Mouse (Mus musculus) left cerebral cortex, adult 8-10 months (tissue): Measurements from ENCODE around the gene Rmdn2. TPM values are rescaled to one million over a fixed set of nuclear protein-coding genes. Genes with fewer than 3 reads are reported as not detected.
A peak's percentile ranks its signal among the peaks of the same experiment; 100 is the strongest.

Experiments
- DNase-seq, 2 experiments: peaks; one replicate each; pipeline ENCODE4 v3.0.0; 2022; ENCODE audit warnings: low spot score in 2 of 2
- total RNA-seq, 4 experiments: library from RNA; stranded (reverse); gene quantifications; 2 replicates each; pipeline ENCODE4 v1.2.4; 2022

The Rmdn2 gene
- total RNA-seq, 4 experiments from 2014 or later, result 8.6 to 15.7 (median 12.2) TPM

DNA sequence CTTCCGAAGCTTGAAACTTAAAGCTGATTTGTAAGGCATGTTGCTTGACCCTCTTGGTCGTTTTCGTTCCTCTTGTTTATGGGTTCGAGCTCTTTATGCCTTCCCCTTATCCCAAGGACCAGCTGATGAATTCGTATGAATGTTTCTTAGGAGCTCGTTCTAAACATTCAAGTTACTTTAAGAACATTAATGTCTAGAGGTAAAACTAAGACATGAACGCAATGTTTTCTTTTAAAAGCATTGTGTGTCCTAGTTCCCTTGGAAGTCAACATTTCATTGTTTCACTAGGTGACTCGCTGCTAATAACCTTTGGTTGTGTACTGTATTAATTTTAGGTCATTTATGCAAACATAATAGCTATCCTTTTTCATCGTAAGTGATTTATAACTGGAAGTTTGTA, 4.2 kb downstream of the Rmdn2 start:
- no peak for DNase-seq

DNA sequence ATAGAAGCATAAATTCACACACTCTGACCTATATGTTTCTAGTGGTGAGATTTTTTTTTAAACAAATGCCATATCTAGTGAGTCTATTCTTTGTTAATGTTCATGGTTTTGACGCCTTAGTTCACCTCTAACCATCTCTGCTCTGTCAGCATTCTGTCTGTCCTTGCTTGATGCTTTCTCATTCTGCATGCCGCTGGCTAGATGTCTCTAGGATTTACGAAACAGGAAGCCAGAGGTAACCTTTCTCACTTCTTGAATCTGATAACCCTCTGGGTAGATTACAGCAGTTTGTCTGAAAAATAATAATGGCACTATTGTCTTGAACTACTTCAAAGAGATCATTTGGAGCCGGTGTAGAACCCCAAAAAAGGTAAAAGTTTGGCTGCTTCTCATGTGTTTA, 5.0 kb downstream of the Rmdn2 start:
- no peak for DNase-seq

- DNase-seq, result no peak
These were observed 6.8 kb downstream of the Rmdn2 start for GRCm38 (mm10) chr17:79618455-79618854.

DNA sequence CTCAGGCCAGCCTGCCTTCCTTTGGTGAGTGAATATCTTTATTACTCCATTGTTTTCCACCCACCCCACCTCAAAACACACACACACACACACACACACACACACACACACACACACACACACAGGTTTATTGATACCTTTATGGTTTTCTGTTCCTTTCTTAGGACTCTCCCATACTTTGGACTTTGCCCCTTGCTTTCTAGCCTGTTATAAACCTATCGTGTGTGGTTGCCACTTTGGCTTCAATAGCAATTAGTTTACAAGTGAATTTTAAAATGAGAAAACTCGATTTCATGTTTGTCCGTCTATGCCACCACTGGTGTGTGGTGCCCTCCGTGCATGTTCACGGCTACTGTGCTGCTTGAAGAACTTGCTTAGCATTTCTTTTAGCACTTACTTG, 7.3 kb downstream of the Rmdn2 start:
- DNase-seq, result no peak

- DNase-seq, result no peak
These were observed 10.4 kb downstream of the Rmdn2 start for GRCm38 (mm10) chr17:79622050-79622449.

GRCm38 (mm10) chr17:79622574-79622973, 10.9 kb downstream of the Rmdn2 start:
- DNase-seq, result no peak

GRCm38 (mm10) chr17:79623841-79624240, 12.2 kb downstream of the Rmdn2 start:
- no peak for DNase-seq

GRCm38 (mm10) chr17:79626241-79626816, 14.7 kb downstream of the Rmdn2 start:
- no peak for DNase-seq

- DNase-seq, result no peak
These were observed 38.2 kb downstream of the Rmdn2 start for GRCm38 (mm10) chr17:79649893-79650292.

GRCm38 (mm10) chr17:79650297-79650696, 38.6 kb downstream of the Rmdn2 start:
- no peak for DNase-seq

DNA sequence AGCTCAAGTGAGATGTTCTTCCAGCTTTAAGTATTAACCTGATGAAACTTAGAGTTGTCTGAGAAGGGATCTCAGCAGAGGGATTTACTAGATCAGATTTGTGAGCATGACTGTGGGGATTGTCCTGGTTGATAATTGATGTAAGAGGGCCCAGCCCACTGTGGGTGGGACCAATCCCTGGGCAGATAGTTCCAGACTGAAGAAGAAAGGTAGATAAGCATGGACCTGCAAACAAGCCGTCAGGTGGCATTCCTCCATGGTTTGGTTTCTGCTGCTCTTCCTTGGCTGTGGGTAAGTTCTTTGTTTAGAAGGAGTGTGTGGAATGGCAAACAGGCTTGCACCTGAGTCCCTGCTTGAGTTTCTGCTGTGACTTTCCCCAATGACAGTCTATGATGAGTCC, 41.5 kb downstream of the Rmdn2 start:
- no peak for DNase-seq

DNA sequence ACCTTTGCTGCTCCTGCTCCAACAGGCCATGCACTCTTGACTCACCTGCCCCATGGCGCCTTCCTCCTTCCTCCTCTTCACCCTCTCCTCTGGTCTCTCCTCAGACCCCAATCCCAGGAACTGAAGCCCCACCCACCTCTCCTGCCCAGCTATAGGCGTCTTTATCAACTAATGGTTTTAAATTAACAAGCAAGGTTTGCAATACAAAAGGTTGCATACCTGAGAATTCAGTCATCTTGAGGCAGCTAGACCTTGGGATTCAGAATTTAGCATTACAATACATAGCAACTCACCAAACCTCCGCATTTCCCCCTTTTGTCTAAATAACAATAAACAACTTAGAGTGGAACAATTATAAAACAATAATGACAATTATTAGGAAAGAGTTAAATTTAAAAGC, 42.5 kb downstream of the Rmdn2 start:
- DNase-seq, result no peak

- DNase-seq, result no peak
These were observed 46.1 kb downstream of the Rmdn2 start for GRCm38 (mm10) chr17:79657785-79658184.

DNA sequence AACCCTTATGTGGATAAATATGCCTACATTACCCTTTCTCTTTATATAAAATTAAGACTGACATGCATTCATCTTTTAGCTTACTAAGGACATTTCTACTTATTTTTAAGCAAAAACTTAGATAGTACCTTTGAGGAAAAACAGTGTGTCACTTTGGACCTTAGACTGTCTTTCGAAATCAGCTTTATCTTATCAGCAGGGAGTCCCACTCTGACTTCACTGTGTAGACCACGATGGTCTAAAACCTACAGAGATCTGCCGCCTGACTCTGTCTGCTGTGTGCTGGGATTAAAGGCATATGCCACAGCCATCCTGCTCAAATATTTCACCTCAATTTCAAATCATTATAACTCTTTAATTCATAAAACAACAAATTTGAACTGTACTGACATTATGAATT, 46.8 kb downstream of the Rmdn2 start:
- DNase-seq, result no peak

- no peak for DNase-seq
These were observed 47.2 kb downstream of the Rmdn2 start for GRCm38 (mm10) chr17:79658863-79659262.

DNA sequence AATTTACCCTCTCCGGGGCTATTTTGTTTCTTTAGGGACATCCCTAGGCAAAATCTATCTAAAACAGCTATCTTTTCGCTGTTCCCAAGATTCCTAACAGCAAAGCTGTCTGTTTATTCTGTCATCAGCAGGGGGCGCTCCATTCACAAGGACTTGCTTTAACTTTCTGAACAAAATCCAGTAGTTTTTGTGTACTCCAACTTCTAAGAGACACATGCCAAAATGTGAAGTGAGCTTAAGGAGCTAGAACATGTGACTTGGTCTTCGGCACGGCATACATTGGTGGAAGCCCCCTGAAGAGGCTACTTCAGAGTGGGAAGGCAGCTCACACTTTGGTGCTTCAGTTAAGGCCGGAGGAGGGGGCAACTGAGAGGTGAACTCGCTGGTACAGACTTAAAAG, 49.7 kb downstream of the Rmdn2 start:
- peak; percentile 37 to 40 for DNase-seq

DNA sequence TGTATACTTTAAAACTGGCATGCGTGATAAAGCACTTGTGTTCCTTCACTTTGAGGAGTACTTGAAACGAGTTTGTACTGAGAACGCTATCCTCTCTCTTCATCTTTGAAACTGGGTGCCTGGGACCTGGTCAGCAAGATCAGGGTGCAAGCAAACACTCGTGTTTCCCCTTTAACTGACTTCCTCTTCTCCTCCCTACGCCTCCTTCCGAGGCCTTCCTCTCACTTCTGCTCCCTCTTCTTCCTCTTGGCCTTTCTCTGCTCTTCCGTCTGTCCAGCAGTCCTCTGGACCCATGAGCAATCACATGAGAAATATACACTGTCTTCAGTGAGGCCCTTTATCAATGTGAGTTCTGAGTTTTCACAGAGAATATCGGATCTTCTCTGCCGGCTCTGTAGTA, 50.2 kb downstream of the Rmdn2 start:
- no peak for DNase-seq

DNA sequence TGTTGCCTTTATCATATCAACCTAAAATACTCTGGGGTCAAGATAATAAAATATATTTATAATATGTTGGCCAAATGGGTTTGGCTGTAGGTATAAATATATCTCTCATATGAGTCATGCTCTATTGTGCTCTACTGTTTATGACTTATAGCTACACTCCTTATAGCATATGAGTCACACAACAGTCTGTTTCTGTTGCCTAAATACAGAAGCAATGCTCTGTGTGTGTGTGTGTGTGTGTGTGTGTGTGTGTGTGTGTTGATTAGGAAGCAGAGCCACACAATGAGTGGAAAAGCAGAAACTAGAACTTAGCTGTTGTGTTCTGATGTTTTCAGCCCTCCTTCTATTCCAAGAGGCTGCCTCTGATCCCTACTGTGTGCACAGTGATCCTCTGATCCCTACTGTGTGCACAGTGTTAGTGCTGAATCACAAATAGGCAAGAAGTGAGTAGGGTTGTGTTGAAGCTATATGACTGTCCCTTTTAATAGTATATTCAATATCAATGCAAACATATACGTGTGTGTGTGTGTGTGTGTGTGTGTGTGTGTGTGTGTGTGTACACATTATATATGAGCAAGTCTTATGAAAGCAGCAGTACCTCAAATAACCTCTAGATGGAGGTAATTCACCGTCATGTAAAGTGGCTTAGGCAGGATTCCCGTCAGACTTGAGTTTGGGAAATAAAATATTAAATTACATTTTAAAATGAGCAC, 51.9 kb downstream of the Rmdn2 start:
- peak in 1 of 2 experiments; percentile 45 for DNase-seq

GRCm38 (mm10) chr17:79664106-79664417, 52.4 kb downstream of the Rmdn2 start:
- no peak for DNase-seq

- DNase-seq, result no peak
These were observed 59.2 kb downstream of the Rmdn2 start for GRCm38 (mm10) chr17:79670837-79671236.

DNA sequence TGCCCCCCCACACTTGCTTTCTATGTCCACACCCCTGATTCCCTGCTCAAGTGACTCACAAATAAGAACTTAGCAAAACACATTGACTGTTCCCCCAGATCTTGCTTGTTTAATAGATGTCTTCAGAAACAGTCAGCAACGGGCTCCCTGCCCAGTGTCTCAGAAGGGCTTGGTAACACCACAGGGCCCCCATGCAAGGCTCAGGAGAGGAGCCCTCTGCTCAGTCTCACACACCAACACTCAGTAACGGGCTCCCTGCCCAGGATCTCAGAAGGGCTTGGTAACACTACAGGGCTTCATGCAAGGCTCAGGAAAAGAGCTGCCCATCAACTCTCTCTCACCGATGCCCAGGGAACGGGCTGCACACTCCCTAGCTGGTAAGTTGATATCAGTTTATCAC, 83.4 kb downstream of the Rmdn2 start:
- no peak for DNase-seq

DNA sequence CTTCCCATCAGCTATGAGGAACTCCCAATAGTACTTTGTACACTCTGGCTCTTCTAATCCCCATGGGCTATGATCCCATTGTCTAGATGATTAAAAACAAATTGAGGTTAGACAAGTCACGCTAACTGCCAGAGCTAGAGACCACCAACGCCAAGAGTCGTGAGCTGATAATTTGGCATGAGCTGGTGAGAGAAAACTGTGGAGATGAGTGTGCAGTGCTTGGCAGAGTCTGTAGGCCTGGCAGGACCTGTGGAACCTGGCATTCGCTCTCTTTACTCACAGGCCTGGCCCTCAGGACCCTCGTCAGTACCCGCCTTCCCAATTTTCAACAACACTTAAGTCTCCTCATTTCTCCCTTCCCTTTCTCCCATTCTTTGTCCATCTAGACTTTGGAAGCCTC, 83.9 kb downstream of the Rmdn2 start:
- DNase-seq, result no peak

DNA sequence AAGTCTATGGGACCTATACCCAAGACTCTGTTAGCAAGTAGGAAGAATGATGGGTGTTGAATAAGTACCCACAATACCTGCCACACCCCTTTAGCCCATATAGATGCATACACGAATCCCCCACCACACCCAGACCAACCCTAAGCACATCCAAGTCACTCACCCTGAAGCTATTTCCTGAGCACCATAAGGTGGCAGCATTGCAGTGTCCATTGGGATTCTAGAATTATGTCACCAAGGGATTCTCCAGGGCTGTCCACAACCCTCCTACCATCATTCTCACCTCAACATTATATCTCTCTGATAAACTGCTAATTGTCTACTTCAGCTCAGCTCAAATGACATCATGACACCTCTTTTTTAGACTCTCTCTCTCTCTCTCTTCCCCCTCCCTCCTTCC, 87.5 kb downstream of the Rmdn2 start:
- DNase-seq, result no peak

- DNase-seq, result no peak
These were observed 89.2 kb downstream of the Rmdn2 start for GRCm38 (mm10) chr17:79700871-79701270.
